Mouse (Mus musculus) bone marrow, adult 2 months (tissue): ENCODE data around the gene Hdac11.

Experiments used
- CTCF ChIP-seq: fragments of 200-500 bp; IDR thresholded peaks from 2 replicates; pipeline ENCODE4 v1.5.1; 2011; ENCODE audit warnings: low read length, control low read depth; ENCODE audit not compliant: control insufficient read depth, insufficient read depth
- POLR2A ChIP-seq: fragments of 200-500 bp; IDR thresholded peaks from 2 replicates; pipeline ENCODE4 v1.6.1; 2011; ENCODE audit warnings: low read depth, mild to moderate bottlenecking, control low read depth, low read length, borderline replicate concordance; ENCODE audit not compliant: control insufficient read depth

GRCm38 (mm10) chr6:91174211-91174610, 17.7 kb downstream of the Hdac11 start:
- TF ChIP-seq POLR2A: no peak
- no peak for TF ChIP-seq CTCF
